Mouse (Mus musculus) c-Kit-positive CD71-positive TER-119-negative erythroid progenitor cells, embryonic 14.5 days (primary cell): Measurements from ENCODE around the gene Phlda1.

Source experiments
- DNase-seq: peaks from one replicate; pipeline ENCODE4 v3.0.0-alpha.2; 2013; ENCODE audit warnings: low read depth

Phlda1 gene

DNA sequence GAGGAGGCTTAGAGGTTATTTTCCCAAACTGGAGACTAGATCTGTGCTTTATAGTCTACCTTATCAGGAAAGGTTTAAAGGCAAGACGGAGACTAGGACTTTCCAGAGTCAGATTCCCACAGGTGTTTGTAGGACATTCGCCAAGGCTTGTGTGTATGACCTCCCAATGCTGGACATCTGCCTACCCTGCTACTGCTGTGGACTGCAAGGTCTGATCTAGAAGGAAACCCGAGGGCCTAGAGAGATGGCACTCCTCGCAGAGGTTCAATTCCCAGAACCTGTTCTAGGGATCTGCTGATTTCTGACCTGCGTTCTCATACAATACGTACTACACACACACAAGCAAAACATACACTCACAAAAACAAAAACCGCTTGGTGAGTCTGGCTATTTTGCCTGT, 680 bp upstream of the Phlda1 start:
- DNase-seq, result no peak

DNA sequence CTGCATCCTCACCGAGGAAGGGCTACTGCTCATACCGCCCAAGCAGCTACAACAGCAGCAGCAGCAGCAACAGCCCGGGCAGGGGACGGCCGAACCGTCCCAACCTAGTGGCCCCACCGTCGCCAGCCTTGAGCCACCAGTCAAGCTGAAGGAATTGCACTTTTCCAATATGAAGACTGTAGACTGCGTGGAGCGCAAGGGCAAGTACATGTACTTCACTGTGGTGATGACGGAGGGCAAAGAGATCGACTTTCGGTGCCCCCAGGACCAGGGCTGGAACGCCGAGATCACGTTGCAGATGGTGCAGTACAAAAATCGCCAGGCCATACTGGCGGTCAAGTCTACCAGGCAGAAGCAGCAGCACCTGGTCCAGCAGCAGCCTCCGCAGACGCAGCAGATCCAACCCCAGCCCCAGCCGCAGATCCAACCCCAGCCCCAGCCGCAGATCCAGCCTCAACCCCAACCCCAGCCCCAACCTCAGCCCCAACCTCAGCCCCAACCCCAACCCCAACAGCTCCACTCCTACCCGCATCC, 907 bp downstream of the Phlda1 start:
- DNase-seq, result no peak

DNA sequence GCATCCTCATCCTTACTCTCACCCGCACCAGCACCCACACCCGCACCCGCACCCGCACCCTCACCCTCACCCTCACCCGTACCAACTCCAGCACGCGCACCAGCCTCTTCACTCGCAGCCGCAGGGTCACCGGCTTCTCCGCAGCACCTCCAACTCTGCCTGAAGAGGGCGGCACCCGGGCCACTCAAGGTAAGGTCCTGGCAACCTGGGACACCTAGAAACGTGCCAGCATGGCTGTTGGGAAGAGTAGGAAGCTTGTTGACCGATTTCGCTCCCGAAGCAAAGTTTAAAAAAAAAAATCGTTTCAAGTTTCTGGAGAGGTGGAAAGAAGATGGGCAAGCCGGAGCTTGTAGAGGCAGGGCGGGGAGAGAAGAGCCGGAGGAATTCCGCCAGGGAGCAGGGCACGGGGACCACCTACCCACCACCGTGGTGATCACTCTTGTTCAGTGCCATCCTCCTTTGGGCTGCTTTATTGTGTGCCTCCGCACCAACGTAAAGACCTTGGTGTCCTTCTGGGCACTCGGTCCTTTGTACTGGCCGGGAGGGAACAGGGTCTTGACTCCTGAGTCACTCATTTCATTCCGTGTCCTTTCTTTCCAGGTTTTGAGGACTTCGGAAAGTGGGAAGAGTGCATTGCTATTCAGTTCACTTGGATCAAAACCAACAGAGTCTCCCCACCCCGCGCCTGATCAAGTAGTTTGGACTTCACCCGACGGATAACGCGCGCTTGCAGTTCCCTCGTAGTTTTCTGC, 1.6 kb downstream of the Phlda1 start:
- DNase-seq, result no peak

DNA sequence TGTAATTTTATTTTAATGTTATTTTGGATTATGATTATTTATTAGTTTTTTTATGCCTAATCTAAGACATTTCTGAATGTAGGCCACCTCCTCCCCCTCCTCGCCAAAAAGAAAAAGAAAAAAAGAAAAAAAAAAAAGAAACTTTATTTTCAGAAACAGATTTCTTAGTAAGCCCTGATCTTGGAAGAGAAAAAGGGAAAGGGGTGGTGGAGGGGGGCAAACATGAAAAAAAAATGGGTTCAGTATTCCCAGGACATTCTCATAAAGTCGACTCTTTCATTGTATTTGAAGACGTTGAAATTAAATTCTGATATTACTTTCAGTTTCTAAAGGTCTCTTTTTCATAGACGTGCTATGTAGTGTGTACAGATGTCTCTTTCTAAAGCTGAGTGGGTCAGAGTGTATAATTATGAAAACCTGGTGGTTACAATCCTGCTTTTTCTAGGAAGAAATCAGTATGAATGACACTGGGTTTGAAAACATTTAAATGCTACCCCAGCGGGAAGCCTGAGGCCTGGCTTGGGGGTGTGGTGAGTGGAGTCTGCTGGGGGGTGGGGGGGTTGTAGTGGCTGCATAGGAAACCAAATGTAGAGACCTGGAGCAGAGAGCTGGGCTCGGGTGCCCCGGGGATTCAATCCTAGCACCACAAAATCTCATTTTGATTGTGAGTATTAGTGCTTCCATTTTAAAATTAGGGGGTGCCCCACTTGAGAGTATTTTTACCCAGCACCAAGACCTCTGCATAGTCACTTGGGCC, 2.4 kb downstream of the Phlda1 start:
- no peak for DNase-seq

DNA sequence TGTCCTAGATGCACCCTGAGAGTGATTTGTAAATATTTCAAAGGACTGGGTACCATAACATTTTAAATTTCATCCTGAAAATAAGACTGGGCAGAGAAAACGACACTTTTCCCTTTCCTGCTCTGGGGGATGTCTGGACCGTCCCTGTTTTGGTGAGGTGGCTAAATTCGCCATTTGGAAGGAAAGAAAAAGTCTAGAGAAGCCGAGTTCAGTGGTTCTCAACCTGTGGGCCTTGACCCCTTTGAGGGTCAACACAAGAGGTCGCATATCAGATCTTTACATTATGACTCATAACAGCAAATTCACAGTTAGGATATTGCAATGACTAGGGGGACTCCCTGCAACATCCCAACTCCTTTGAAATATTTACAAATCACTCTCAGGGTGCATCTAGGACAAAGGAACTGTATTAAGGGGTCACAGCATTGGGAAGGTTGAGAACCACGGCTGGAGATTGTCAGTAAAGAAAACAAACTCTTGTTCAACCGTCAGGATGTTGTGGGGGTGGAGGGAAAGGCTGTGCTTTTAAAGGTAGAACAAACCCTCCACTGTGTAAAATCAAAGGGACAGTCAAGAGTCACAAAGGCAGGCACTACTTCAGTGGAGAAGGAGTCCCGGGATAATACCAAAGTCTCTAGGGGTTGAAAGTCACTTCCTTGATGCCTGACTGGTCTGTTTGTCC, 3.2 kb downstream of the Phlda1 start:
- DNase-seq, result no peak

DNA sequence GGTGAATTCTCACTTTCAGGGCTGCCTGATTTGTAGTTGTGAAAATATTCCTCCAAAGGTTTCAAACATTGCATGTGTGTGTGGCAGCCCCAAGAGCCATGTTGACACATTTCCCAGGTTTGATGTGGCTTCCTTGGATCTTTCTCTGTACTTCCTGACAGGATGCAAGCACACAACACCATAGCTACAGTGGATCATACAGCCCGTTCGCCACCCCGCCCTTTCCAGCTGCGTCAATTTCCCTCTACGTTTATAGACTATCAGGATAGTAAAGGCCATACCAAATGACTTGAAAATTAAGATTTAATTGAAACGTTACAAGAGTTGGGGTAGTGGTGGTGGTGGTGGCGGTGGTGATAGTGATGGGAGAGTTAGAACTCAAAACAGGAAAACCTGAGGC, 3.9 kb downstream of the Phlda1 start:
- no peak for DNase-seq

DNA sequence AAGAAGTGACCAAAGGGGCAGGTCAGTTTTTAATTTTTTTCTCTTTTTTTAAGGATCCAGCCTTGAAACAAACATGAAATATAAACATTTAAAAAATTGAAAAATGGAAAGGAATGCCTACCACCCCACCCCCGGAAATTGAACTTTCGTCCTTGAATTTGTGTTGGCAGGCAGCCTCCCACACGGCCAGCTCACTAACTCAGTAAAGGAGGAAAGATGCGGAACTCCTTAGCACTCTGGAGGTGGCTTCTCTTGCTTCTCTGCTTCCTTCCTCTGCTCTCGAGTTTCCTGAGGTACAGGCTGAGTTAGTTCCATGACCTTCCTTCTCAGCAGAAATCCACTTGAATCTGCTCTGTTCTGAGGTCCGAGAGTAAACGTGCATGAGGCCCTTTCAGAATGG, 4.7 kb downstream of the Phlda1 start:
- no peak for DNase-seq

DNA sequence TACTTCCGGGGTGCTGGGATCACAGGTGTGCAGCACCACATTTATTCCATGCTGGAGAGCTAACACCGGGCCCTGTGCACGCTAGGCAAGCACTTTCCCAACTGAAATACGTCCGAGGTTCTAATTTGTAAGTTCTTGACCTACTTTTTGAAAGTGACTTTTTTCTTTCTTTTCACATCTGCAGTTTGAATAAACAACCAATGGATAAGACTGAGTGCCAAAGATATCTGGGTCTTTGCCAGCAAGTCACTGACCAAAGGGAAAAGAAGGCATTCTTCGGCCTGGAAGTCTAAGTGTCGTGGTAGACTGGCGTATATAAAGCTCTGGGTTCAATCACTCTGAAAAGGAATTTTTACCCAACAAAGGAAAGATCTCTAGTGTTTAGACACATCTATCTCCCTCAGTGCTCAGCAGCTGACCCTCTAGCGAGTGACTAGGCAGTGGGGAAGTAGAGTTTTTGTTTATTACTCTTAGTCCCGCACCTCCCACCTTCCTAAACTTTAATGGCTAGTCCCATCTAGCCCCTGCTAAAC, 6.0 kb downstream of the Phlda1 start:
- DNase-seq, result no peak

DNA sequence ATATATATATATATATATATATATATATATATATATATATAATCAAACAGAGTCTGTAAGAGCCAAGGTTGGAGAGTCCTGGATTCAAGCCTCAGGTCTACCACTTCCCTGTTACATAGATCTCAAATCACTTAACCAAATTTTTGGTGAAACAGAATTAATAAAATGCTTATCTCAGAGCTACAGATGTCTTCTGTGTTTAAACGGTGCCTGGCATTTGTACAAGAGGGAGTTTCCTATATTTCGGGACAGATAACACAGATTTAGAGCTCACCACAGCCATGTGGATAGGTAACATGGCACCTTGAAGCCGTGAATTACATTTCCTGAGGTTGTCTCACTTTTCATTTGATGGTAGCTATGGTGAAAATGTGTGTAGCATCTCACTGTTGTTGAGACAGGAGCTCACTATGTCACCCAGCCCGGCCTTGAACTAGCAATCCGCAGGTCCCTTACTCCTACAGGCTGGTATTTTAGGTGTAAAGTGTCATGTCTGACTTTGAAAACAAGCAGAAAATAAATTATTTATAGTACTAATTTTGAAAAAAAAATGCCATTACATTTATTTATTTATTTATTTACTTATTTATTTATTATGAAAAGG, 8.3 kb downstream of the Phlda1 start:
- no peak for DNase-seq

DNA sequence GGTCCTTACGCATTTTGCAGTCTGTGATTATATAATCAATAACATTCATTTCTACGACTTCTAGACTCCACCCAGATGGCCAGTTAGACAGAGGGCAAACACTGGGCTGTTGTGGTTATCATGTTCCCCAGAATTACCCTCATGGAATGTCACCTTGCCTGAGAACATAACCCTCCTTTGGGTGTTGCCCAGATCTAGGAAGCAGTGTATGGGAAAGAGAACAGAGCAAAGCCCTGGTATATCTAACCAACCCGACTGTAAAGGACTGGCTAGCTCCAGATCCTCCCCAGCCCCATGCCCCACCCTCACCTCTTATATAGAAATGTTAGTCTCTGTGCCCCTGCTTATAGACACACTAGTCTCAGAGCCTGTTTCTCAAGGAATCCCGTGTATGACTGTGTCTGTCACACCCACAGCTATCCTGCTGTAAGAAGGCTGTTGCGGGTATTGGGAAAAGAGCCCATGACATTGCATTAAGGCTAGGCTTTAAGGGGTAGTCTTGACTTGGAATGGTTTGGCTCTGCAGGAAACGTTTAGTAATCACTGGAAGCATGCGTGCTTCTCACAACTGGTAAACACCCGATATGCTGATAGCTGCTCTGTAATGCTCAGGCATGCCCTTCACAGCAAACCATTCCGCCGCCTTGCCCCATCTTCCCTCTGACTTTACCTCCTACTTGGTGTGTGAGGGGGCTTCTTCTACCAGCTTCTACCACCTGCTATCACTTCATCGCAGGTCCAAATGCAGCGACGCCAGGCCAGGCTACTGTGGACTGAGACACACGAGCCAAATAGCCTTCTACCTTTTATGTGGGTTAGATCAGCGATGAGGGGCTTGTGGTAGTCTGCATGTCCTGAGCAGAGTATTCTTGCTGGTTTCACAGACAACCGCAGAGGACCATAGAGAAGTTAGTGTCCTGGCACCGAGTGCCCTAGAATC, 9.3 kb downstream of the Phlda1 start:
- no peak for DNase-seq

DNA sequence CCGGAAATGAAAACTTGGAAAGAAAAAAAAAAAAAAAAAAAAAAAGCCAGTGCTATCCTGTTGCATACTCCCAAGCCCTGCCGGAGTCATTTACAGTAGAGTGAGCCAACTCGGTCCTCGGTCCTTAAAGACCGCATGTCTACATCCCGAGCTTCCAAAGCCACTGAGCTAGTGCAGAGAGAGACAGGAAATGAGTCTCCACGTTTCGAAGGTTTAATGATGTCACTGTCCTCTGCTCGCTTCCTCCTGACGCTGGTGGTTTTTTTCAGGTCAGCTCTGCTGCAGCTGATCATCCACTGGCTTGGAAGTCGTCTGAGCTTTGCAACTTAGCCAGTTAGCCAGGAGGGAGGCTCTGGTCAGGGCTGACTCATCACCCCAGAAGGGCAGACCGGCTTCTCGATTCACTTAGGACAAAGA, 10.1 kb downstream of the Phlda1 start:
- DNase-seq, result no peak

DNA sequence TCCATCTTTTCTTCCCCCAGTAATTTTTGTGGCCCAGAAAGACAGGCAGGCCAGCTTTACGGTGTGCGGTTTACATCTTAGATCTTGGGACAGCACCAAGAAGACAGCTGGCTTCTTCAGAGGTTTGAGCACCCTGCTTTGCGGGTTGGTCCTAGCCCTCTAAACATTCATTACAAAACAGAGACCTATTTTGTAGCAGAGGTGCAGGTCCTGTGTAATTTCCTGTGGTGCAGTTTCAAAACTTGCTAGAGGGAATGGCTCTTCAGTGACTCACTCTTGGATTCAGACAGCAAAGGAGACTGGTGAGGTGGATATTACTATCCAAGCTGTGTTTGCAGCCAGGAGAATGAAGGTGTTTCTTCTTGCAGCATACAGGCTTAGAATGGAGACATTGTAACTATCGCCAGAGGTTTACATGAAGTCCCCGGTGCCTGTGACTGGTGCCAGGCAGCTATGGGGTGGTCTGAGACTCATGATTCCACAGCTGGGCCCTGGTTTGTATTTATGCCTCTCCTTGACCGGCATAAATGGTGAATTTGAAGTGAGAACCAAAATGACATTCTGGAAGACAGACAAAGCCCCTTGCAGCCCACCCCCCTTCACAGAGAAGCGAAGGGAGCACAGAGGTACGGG, 10.8 kb downstream of the Phlda1 start:
- no peak for DNase-seq

DNA sequence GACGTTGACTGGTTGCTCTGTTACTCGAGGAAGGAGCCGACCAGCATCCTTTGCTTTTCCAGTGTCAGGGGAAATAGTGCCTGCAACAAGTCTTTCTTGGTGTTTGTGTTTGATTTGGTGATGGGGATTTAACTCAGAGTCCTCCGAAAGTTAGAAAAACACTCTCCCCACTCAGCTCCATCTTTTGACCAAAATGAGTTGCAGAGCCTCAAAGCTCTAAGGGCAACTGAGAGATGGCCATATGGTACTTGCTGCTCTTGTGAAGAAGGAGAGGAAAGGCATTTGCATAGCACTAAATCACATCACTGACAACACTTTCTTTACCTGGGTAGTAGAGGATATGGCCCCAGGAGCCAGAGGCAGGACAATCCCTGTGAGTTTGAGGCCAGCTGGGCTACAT, 12.3 kb downstream of the Phlda1 start:
- no peak for DNase-seq

DNA sequence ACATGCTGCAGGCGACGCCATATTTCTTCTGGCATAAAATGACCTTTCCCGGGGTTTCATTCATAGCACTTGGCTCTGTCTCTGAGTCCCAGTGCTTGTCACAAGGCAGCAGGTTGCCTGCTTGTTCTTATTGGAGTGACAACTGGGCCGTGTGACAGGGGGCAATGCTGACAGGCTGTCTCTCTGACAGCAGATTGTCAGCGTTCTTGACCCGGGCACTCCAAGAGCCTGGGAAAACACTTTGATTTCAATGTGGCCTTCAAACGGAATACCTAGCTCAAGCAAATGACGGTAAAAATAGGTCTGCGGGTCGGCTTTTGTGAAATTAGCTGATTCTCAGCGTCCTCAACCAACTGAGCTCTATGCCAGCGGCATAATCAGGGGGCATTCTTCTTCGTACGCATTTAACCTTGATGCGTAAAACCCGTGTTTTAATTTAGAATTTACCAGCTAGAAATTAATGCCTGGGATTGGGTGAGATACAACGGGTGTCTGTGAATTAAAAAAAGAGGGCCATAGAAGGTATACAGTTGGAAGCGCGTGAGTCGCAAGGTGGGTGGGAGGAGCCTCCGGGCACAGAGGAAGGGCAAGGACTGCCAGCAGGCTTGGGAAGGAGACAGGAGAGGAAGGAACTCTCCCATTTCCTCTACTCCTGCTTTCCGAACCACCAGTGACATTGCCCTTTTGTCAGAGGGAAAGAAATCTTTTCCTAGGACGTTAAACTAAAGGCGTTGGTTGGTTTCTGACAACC, 13.7 kb downstream of the Phlda1 start:
- no peak for DNase-seq

DNA sequence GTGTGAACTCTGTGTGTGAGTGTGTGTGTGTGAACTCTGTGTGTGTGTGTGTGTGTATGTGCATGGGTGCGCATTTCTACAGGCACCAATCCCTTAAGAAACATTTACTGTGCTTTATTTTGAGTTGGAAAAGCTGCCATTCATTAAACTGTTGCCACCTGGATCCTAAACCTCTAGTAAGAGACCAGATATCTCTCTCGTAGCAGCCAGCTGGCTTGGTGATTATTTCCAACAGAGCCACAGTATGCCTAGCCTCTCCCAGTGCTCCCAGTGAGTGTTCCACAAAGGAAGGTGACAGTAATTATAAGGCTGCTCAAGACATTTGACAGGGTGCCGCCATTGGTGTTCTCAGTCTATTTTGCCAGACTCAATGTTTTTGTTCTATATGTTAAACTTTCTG, 14.5 kb downstream of the Phlda1 start:
- no peak for DNase-seq

DNA sequence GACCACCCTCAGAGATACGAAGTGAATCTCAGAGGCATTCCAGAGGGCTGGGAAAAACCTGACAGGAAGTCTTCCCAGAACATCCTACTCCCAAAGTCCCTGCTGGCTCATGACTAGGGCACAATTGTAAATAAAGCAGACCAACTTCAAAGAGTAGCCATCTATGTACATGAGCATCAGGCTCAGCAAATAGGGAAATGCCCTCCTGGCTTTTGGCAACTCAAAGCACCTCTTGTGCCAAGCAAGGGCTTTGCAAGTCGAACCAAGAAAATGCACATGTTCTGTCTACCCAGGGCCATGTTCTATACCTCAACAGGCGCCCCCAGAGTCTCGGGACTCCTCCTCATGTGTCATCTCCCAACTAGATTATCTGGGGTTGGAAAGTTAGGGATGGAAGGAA, 15.6 kb downstream of the Phlda1 start:
- DNase-seq, result no peak

DNA sequence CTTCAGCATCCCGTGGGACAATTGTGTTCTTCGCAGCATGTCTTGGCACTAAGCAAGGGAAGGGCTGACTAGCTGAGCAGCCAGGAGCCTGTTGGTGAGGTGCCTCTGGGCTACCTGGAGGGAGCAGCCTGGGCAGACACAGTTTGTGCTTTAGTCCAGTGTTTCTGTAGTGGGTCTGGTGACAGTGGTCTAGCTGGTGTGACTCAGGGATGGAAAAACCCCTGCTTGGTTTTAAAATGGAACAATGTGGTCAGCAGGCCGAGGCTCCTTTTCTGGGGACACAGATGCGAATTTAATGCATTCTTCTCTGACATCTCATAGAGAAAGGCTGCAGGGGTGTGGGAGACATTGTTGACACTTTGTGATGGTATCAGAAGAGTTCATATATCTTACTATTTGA, 16.1 kb downstream of the Phlda1 start:
- no peak for DNase-seq

DNA sequence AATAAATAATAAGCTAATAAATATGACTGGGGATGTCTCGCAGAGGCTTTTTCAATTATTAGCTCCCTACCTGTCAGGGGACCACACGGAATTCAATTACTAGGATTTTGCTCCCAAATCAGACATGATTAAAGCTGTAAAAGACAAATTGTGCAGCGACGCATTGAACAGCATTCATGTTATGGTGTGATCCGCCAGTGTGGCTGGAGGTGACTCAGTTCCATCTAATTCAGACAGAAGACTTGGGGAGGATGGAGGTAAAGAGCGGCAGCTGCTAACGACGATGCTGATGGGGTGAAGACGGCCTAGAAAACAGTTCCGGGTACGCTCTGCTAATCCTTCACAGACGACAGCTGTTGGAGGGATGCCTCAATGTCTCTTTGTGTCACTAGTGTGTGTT, 17.8 kb downstream of the Phlda1 start:
- no peak for DNase-seq

DNA sequence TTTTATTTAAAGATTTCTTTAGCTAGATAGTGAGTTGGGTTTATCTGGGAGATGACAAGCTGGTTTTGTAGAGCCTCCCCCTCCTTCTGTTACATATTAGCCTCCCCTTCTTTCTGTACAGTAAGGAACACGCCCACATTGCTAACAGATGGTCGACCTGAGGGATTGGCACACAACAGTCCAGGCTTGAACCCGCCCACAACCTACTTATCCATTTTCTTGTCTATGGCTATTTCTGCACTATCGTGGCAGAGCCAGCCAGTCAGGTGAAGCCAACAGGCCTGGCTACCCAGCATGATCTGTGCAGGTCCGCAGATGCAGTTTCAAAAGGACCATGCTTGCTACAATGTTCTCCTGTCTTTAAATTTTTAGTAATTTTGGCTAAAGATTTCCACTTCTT, 21.0 kb downstream of the Phlda1 start:
- no peak for DNase-seq

DNA sequence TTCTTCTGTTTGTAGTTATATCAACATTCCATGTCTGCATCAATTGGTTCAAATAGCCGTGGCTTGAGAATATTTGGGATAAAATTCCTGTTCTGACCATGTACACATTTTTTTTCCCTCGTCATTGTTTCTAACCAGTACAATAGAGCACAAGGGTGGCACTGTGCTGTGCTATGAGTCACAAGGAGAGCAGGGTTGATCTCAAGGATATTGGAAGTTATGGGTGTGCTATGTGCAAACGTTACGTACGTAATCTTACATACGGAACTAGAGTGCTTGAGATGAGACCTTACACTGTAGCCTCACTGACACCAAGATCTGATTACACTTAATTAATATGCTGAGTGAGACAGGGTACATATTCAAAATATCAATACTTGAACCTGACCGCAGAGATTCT, 21.5 kb downstream of the Phlda1 start:
- DNase-seq, result no peak
